Mouse (Mus musculus) liver, embryonic 12.5 days (tissue): ENCODE results near the gene Emc10. TPM values are rescaled to one million over a fixed set of nuclear protein-coding genes. Genes with fewer than 3 reads are reported as not detected.
A peak's percentile ranks its signal among the peaks of the same experiment; 100 is the strongest.

Experiments
- ATAC-seq: fragments of 200-750 bp; cut with Nextera tagmentation; 2 replicates; pipeline ENCODE4 v1.8.0; 2017; ENCODE audit warnings: moderate number of reproducible peaks, mild to moderate bottlenecking, moderate library complexity
- H3K27ac ChIP-seq: fragments of 300-500 bp; sonication (generic); 2 replicates; pipeline ENCODE4 v1.5.1; 2016; ENCODE audit warnings: mild to moderate bottlenecking
- H3K27me3 ChIP-seq: fragments of 300-500 bp; sonication (generic); replicated peaks from 2 replicates; pipeline ENCODE4 v1.6.1; 2016; ENCODE audit warnings: mild to moderate bottlenecking, moderate library complexity
- H3K36me3 ChIP-seq: fragments of 300-500 bp; sonication (generic); 2 replicates; pipeline ENCODE4 v1.6.1; 2016; ENCODE audit warnings: mild to moderate bottlenecking, moderate library complexity
- H3K4me1 ChIP-seq: fragments of 300-500 bp; sonication (generic); 2 replicates; pipeline ENCODE4 v1.6.1; 2016
- H3K4me2 ChIP-seq: fragments of 300-500 bp; sonication (generic); 2 replicates; pipeline ENCODE4 v1.6.1; 2016; ENCODE audit warnings: mild to moderate bottlenecking, moderate library complexity
- H3K4me3 ChIP-seq: fragments of 300-500 bp; sonication (generic); 2 replicates; pipeline ENCODE4 v1.5.1; 2016; ENCODE audit warnings: mild to moderate bottlenecking, moderate library complexity
- H3K9ac ChIP-seq: fragments of 300-500 bp; sonication (generic); 2 replicates; pipeline ENCODE4 v1.6.1; 2016; ENCODE audit warnings: mild to moderate bottlenecking, moderate library complexity
- H3K9me3 ChIP-seq: fragments of 300-500 bp; sonication (generic); replicated peaks from 2 replicates; pipeline ENCODE4 v1.6.1; 2016; ENCODE audit warnings: mild to moderate bottlenecking, moderate library complexity
- WGBS: fragments of 180-500 bp; shearing (Covaris S2); methylation state at CpG from one replicate; pipeline ENCODE4 v1.1.7; 2016; ENCODE audit not compliant: insufficient replicate concordance; 5-methylcytosine and 5-hydroxymethylcytosine counted together
- polyA plus RNA-seq: library from polyadenylated mRNA; unstranded; fragments of >200 nt; fragmentation: Nextera tagmentation; extraction: Ambion mirVana; gene quantifications from 2 replicates; pipeline ENCODE4 v1.2.1, GENCODE M21; 2016

Emc10 gene
- polyA plus RNA-seq, 1 experiment from 2014 or later, result 70.6 TPM

- Histone ChIP-seq H3K36me3 (peaks cover 63% of the 10 kb centered on the region), H3K4me2 (no peak overlapping the region), H3K27me3 (peaks cover 16% of the 10 kb centered on the region; the same call in 1 of the 2 replicates), H3K4me1 (peaks cover 18% of the 10 kb centered on the region), H3K4me3 (no peak overlapping the region), H3K9me3 (no peaks in the 10 kb centered on the region), H3K27ac (no peak overlapping the region), H3K9ac (no peak overlapping the region)
- 75% methylated on average over 29 of the region's 29 CpGs for WGBS
- no peak for ATAC-seq
These were observed 36.8 kb upstream of the Emc10 start for GRCm38 (mm10) chr7:44532918-44533745.

- no peak within 1 kb of the TSS for H3K4me2 ChIP-seq
- H3K9me3 ChIP-seq, result no peaks in the 10 kb centered on the region
- no peak within 1 kb of the TSS for H3K4me3 ChIP-seq
- no peak within 1 kb of the TSS; the same call in 1 of the 2 replicates for H3K27ac ChIP-seq
- H3K9ac ChIP-seq, result no peak within 1 kb of the TSS
- 72% methylated on average over 4 of the region's 4 CpGs for WGBS
- H3K4me1 ChIP-seq, result peaks cover 26% of the 10 kb centered on the region
- H3K36me3 ChIP-seq, result peaks cover 53% of the 10 kb centered on the region
- peaks cover 19% of the 10 kb centered on the region for H3K27me3 ChIP-seq
- ATAC-seq, result no peak
These were observed 35.8 kb upstream of the Emc10 start, which contains the start of gene Spib for GRCm38 (mm10) chr7:44531946-44532732. Gene Spib, minus strand, starts transcription at chr7:44532071.

DNA sequence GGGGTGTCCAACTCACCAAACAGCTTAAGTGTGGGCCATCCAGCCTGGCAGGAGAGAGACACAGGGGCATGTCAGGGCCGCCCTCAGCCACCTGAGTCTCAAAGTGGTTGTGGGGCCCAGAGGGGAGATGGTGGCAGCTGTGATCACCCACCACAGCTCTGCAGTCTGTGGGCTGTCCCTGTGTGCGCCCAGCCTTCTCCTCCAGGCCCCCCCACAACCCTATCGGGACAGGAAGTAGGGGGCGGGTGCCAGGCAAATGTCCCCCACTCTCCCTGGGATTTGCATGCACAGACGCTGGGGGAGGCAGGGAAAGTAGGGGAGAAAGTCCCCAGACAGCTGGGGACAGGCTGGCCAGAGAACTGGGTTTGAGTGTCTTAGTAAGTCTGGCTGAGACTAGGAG, 34.9 kb upstream of the Emc10 start:
- WGBS, result 30% methylated on average over 5 of the region's 5 CpGs

GRCm38 (mm10) chr7:44530507-44530906, 34.2 kb upstream of the Emc10 start:
- Histone ChIP-seq H3K36me3 (peaks cover 36% of the 10 kb centered on the region), H3K27ac (no peak overlapping the region), H3K4me3 (no peak overlapping the region), H3K9me3 (no peaks in the 10 kb centered on the region), H3K27me3 (peaks cover 35% of the 10 kb centered on the region), H3K4me1 (peaks cover 26% of the 10 kb centered on the region), H3K4me2 (no peak overlapping the region), H3K9ac (no peak overlapping the region)
- 66% methylated on average over 3 of the region's 3 CpGs for WGBS
- no peak for ATAC-seq

More for the DNA sequence above, 34.9 kb upstream of the Emc10 start:
- Histone ChIP-seq H3K27ac (no peak overlapping the region; the same call in 1 of the 2 replicates), H3K9ac (no peak overlapping the region), H3K4me3 (no peak overlapping the region), H3K4me2 (no peak overlapping the region), H3K4me1 (peaks cover 26% of the 10 kb centered on the region), H3K9me3 (no peaks in the 10 kb centered on the region), H3K27me3 (peaks cover 28% of the 10 kb centered on the region), H3K36me3 (peaks cover 43% of the 10 kb centered on the region)
- ATAC-seq, result no peak

- peaks cover 45% of the 10 kb centered on the region for H3K27me3 ChIP-seq
- WGBS, result 64% methylated on average over 5 of the region's 5 CpGs
- no peak overlapping the region for H3K27ac ChIP-seq
- ATAC-seq, result no peak
- no peak overlapping the region for H3K4me2 ChIP-seq
- peaks cover 26% of the 10 kb centered on the region for H3K36me3 ChIP-seq
- H3K4me3 ChIP-seq, result no peak overlapping the region
- no peak overlapping the region for H3K9ac ChIP-seq
- H3K9me3 ChIP-seq, result no peaks in the 10 kb centered on the region
- peaks cover 26% of the 10 kb centered on the region for H3K4me1 ChIP-seq
These were observed 33.2 kb upstream of the Emc10 start for GRCm38 (mm10) chr7:44529518-44529917.

DNA sequence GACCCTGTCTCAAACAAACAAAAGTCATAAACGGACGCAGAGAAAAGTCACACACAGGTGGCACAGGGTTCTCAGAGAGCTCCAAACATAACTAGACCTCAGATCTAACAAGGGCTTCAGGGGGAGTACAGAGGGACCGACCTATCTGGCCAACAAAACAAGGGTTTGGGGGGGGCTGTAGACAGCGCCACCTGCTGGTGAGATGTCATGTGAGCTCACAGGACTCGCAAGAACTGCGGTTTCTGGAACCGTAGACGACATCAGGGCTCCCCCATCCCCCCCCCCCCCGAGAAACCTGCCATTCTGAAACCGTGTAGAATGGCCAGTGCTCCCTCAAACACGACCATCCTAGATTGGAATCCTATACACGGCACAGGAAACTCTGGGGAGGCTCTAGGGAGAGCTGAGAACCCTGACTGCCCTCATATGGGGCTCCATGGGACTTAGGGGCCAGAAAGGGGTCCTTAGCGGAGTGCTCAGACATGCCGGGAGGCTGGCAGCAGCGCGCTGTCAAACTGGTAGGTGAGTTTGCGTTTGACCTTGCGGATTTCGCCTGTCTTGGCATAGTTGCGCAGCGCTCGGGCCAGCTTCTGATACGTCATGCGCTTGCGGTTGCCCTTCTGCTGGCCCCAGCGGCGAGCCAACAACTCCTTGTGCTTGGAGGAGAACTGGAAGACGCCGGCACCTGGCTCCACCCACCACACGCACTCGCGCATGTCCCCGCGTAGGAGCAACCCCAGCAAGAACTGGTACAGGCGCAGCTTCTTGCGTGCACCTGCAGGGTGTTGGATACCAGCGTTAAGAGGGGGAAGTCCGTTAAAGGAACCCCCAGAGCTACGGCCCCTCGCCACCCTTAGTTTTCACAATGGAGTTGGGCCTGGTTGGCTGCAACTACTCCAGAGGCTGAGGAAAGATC, 31.4 kb upstream of the Emc10 start:
- H3K9ac ChIP-seq, result peak overlapping the region; percentile 58
- peak overlapping the region; percentile 56 for H3K4me3 ChIP-seq
- H3K4me2 ChIP-seq, result peak overlapping the region; percentile 86
- H3K36me3 ChIP-seq, result peaks cover 9% of the 10 kb centered on the region
- WGBS, result 5% methylated on average over 40 of the region's 40 CpGs
- H3K27me3 ChIP-seq, result peaks cover 63% of the 10 kb centered on the region
- H3K9me3 ChIP-seq, result no peaks in the 10 kb centered on the region
- H3K4me1 ChIP-seq, result peaks cover 20% of the 10 kb centered on the region
- no peak overlapping the region for H3K27ac ChIP-seq
- ATAC-seq, result peak; percentile 63; the same call in 1 of the 2 replicates

DNA sequence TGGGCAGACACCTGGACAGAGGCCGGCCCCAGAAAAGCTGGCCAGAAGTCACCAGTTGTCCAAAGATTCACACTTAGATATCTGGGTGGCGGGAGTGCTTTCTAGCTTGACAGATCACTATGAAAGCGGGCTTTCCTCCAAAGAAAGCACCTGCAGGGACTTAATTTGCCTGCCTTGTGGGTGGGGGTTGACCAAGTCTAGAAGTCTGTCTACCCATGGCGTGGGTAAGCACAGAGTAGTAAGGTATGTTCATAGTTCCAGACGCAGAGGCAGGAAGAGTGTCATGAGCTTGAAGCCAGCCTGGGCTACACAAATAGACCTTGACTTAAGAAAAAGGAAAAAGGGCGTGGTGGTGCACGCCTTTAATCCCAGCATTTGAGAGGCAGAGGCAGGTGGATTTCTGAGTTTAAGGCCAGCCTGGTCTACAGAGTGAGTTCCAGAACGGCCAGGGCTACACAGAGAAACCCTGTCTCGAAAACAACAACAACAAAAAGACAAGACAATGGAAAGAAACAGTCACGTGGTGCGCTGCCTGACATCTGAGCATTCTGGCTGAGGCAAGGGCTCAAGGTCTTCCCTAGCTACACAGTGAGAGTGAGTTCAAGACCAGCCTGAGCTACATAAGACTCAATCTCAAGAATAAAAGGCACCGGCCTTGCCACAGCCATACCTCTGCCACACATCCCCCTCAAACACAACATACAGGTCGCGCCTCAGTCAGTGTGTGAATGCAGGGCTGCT, 30.3 kb upstream of the Emc10 start:
- H3K9me3 ChIP-seq, result no peaks in the 10 kb centered on the region
- no peak for ATAC-seq
- no peak overlapping the region for H3K4me3 ChIP-seq
- H3K27me3 ChIP-seq, result peaks cover 75% of the 10 kb centered on the region
- no peak overlapping the region for H3K4me2 ChIP-seq
- H3K36me3 ChIP-seq, result no peaks in the 10 kb centered on the region
- H3K4me1 ChIP-seq, result peaks cover 12% of the 10 kb centered on the region
- no peak overlapping the region for H3K9ac ChIP-seq
- H3K27ac ChIP-seq, result no peak overlapping the region
- WGBS, result 73% methylated on average over 14 of the region's 14 CpGs

GRCm38 (mm10) chr7:44525126-44525832, 28.9 kb upstream of the Emc10 start:
- Histone ChIP-seq H3K4me1 (peaks cover 13% of the 10 kb centered on the region), H3K9me3 (no peaks in the 10 kb centered on the region), H3K4me2 (no peak overlapping the region), H3K27me3 (peaks cover 86% of the 10 kb centered on the region), H3K9ac (no peak overlapping the region), H3K36me3 (no peaks in the 10 kb centered on the region), H3K4me3 (no peak overlapping the region), H3K27ac (no peak overlapping the region)
- no peak for ATAC-seq
- WGBS, result 21% methylated on average over 22 of the region's 22 CpGs

- H3K9me3 ChIP-seq, result no peaks in the 10 kb centered on the region
- peaks cover 13% of the 10 kb centered on the region for H3K4me1 ChIP-seq
- peaks cover 89% of the 10 kb centered on the region for H3K27me3 ChIP-seq
- no peak within 1 kb of the TSS for H3K4me3 ChIP-seq
- WGBS, result 24% methylated on average over 12 of the region's 12 CpGs
- no peak within 1 kb of the TSS for H3K9ac ChIP-seq
- no peak for ATAC-seq
- H3K4me2 ChIP-seq, result no peak within 1 kb of the TSS
- no peak within 1 kb of the TSS for H3K27ac ChIP-seq
- no peaks in the 10 kb centered on the region for H3K36me3 ChIP-seq
These were observed 28.2 kb upstream of the Emc10 start, which contains the start of gene Mybpc2 for GRCm38 (mm10) chr7:44524502-44524901. Gene Mybpc2, minus strand, starts transcription at chr7:44524656.

- WGBS, result 47% methylated on average over 2 of the region's 2 CpGs
- H3K4me2 ChIP-seq, result no peak overlapping the region
- no peak for ATAC-seq
- peaks cover 10% of the 10 kb centered on the region for H3K4me1 ChIP-seq
- no peaks in the 10 kb centered on the region for H3K9me3 ChIP-seq
- no peak overlapping the region for H3K27ac ChIP-seq
- no peak overlapping the region for H3K9ac ChIP-seq
- H3K4me3 ChIP-seq, result no peak overlapping the region
- H3K27me3 ChIP-seq, result peaks cover 79% of the 10 kb centered on the region
- H3K36me3 ChIP-seq, result no peaks in the 10 kb centered on the region
These were observed 26.7 kb upstream of the Emc10 start for GRCm38 (mm10) chr7:44523056-44523455.
